In the genomic region with DNA sequence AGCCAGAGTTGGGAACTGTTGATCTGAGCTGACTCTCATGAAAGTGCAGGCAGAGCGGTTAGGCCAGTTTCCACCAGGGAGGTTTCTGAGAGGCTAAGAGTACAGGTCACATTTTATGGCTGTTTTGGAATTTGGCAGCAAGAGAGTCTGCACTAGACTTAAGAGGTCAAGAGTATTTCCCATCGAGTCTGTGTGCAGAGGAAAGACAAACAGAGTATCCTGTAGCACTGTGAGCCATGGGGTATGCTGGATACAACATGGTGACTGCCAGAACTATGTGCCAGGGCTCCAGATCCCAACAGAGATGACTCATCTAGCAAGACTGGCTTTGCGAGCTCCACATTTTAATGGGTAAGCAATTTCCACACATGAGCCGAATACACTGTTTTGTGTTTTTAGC, we compare ENCODE assay signal across 11 mouse cellular contexts.
DNase-seq lines count a peak whose midpoint lies in the region; ATAC-seq and TF ChIP-seq lines count a peak whose summit lies in the region.
"Had no signal": no experiment of that assay in that cellular context is flagged by ENCODE, and none has a peak within 500 bp of the region (broad histone marks: within the 10 kb centered on the region; RNA-seq: fewer than 3 reads in every experiment).

No protein-coding gene starts in this region.

- H3K4me1 ChIP-seq in forebrain, postnatal 0 days (ENCODE audit: insufficient read depth), result no peaks in the 10 kb centered on the region
- no peaks in the 10 kb centered on the region for H3K4me1 ChIP-seq in forebrain, embryonic 11.5 days (replicated peaks; ENCODE audit: control insufficient read depth, insufficient read depth, low read length)
- peaks cover 4% of the 10 kb centered on the region for H3K4me1 ChIP-seq in kidney, adult 2 months (ENCODE audit: control insufficient read depth, insufficient read depth, low read length)
- H3K4me1 ChIP-seq in lung, embryonic 15.5 days, result no peaks in the 10 kb centered on the region
- H3K4me1 ChIP-seq in hindbrain, embryonic 11.5 days (replicated peaks; ENCODE audit: control insufficient read depth, insufficient read depth, low read length), result no peaks in the 10 kb centered on the region
- no peaks in the 10 kb centered on the region for H3K4me1 ChIP-seq in midbrain, embryonic 13.5 days (replicated peaks)
- H3K4me1 ChIP-seq: liver, embryonic 15.5 days had no signal

- no peak for TF ChIP-seq POLR2A in kidney, adult 2 months (IDR thresholded peaks at IDR 0.05; ENCODE audit: low read depth, low read length)

- no peak overlapping the region for H3K9ac ChIP-seq in forebrain, postnatal 0 days
- no peak overlapping the region for H3K9ac ChIP-seq in forebrain, embryonic 11.5 days (ENCODE audit: low read length)
- H3K9ac ChIP-seq in lung, embryonic 15.5 days, result no peak overlapping the region
- no peak overlapping the region for H3K9ac ChIP-seq in hindbrain, embryonic 11.5 days (ENCODE audit: low read depth, low read length)
- no peak overlapping the region for H3K9ac ChIP-seq in midbrain, embryonic 13.5 days (replicated peaks)
- H3K9ac ChIP-seq: embryonic facial prominence, embryonic 15.5 days; liver, embryonic 15.5 days had no signal

- ATAC-seq in forebrain, postnatal 0 days, result peak; percentile 60
- ATAC-seq in forebrain, embryonic 11.5 days (replicated peaks; ENCODE audit: low FRiP score), result no peak
- peak; percentile 83 for ATAC-seq in lung, embryonic 15.5 days (ENCODE audit: borderline replicate concordance, extremely low read depth, low FRiP score, low TSS enrichment)
- no peak for ATAC-seq in hindbrain, embryonic 11.5 days (ENCODE audit: low FRiP score)
- ATAC-seq in midbrain, embryonic 13.5 days, result no peak

- no peak overlapping the region for H3K4me2 ChIP-seq in forebrain, postnatal 0 days (ENCODE audit: low read depth)
- no peak overlapping the region for H3K4me2 ChIP-seq in forebrain, embryonic 11.5 days (ENCODE audit: low read depth, low read length, severe bottlenecking)
- H3K4me2 ChIP-seq in lung, embryonic 15.5 days, result no peak overlapping the region
- no peak overlapping the region for H3K4me2 ChIP-seq in hindbrain, embryonic 11.5 days (replicated peaks; ENCODE audit: low read depth, low read length)
- H3K4me2 ChIP-seq in midbrain, embryonic 13.5 days (replicated peaks), result no peak overlapping the region
- H3K4me2 ChIP-seq: embryonic facial prominence, embryonic 15.5 days; heart, embryonic 11.5 days; liver, embryonic 15.5 days had no signal

- no peaks in the 10 kb centered on the region for H3K36me3 ChIP-seq in forebrain, postnatal 0 days (ENCODE audit: insufficient read depth)
- no peaks in the 10 kb centered on the region for H3K36me3 ChIP-seq in forebrain, embryonic 11.5 days (ENCODE audit: control insufficient read depth, insufficient read depth, low read length)
- no peaks in the 10 kb centered on the region for H3K36me3 ChIP-seq in kidney, adult 2 months (ENCODE audit: control insufficient read depth, insufficient read depth, low read length)
- no peaks in the 10 kb centered on the region for H3K36me3 ChIP-seq in lung, embryonic 15.5 days
- no peaks in the 10 kb centered on the region for H3K36me3 ChIP-seq in hindbrain, embryonic 11.5 days (ENCODE audit: control insufficient read depth, insufficient read depth, low read length)
- no peaks in the 10 kb centered on the region for H3K36me3 ChIP-seq in midbrain, embryonic 13.5 days
- H3K36me3 ChIP-seq: embryonic facial prominence, embryonic 15.5 days; liver, embryonic 15.5 days had no signal

- H3K4me3 ChIP-seq in forebrain, postnatal 0 days (ENCODE audit: low read depth, low read length), result no peak overlapping the region
- H3K4me3 ChIP-seq in forebrain, embryonic 11.5 days (ENCODE audit: low read depth, low read length), result no peak overlapping the region
- no peak overlapping the region for H3K4me3 ChIP-seq in kidney, adult 2 months (ENCODE audit: insufficient read depth, low read depth, low read length)
- no peak overlapping the region for H3K4me3 ChIP-seq in lung, embryonic 15.5 days
- H3K4me3 ChIP-seq in hindbrain, embryonic 11.5 days (ENCODE audit: low read depth, low read length), result no peak overlapping the region
- no peak overlapping the region for H3K4me3 ChIP-seq in midbrain, embryonic 13.5 days (replicated peaks)
- H3K4me3 ChIP-seq: embryonic facial prominence, embryonic 15.5 days; liver, embryonic 15.5 days had no signal

- no peaks in the 10 kb centered on the region for H3K9me3 ChIP-seq in forebrain, postnatal 0 days (ENCODE audit: low read length)
- H3K9me3 ChIP-seq in forebrain, embryonic 11.5 days (ENCODE audit: control insufficient read depth, low read length), result no peaks in the 10 kb centered on the region
- H3K9me3 ChIP-seq in lung, embryonic 15.5 days, result no peaks in the 10 kb centered on the region
- H3K9me3 ChIP-seq in hindbrain, embryonic 11.5 days (ENCODE audit: control insufficient read depth, low read length), result no peaks in the 10 kb centered on the region
- H3K9me3 ChIP-seq in midbrain, embryonic 13.5 days, result no peaks in the 10 kb centered on the region
- H3K9me3 ChIP-seq: embryonic facial prominence, embryonic 15.5 days; liver, embryonic 15.5 days had no signal

- no peak for DNase-seq in forebrain, postnatal 0 days
- no peak for DNase-seq in forebrain, embryonic 11.5 days (ENCODE audit: low spot score)
- DNase-seq in cerebellum, adult 18-20 months, result peak; percentile 32 to 35
- peak; percentile 71 for DNase-seq in kidney, adult 2 months
- DNase-seq in hindbrain, embryonic 11.5 days (ENCODE audit: low spot score), result no peak
- DNase-seq in ovary, postnatal 36 days (ENCODE audit: low spot score), result no peak

- no peak for TF ChIP-seq CTCF in forebrain, postnatal 0 days (IDR thresholded peaks at IDR 0.05; ENCODE audit: low read depth)
- TF ChIP-seq CTCF in kidney, adult 2 months (conservative IDR thresholded peaks at IDR 0.05; ENCODE audit: insufficient read depth, insufficient read length, low read depth, low read length), result no peak

- no peaks in the 10 kb centered on the region for H3K27me3 ChIP-seq in forebrain, postnatal 0 days (ENCODE audit: insufficient read depth, low read length)
- no peaks in the 10 kb centered on the region for H3K27me3 ChIP-seq in forebrain, embryonic 11.5 days (ENCODE audit: control insufficient read depth, insufficient read depth, low read length)
- no peaks in the 10 kb centered on the region for H3K27me3 ChIP-seq in kidney, adult 2 months (replicated peaks; ENCODE audit: control insufficient read depth, insufficient read depth, low read length)
- H3K27me3 ChIP-seq in lung, embryonic 15.5 days, result no peaks in the 10 kb centered on the region
- no peaks in the 10 kb centered on the region for H3K27me3 ChIP-seq in hindbrain, embryonic 11.5 days (ENCODE audit: control insufficient read depth, insufficient read depth, low read length)
- no peaks in the 10 kb centered on the region for H3K27me3 ChIP-seq in midbrain, embryonic 13.5 days
- H3K27me3 ChIP-seq: embryonic facial prominence, embryonic 15.5 days; liver, embryonic 15.5 days had no signal

- no peak overlapping the region for H3K27ac ChIP-seq in forebrain, postnatal 0 days (ENCODE audit: low read depth, low read length)
- H3K27ac ChIP-seq in forebrain, embryonic 11.5 days (ENCODE audit: low read depth, low read length), result no peak overlapping the region
- no peak overlapping the region for H3K27ac ChIP-seq in kidney, adult 2 months (ENCODE audit: insufficient read depth, low read depth, low read length)
- H3K27ac ChIP-seq in lung, embryonic 15.5 days, result no peak overlapping the region
- no peak overlapping the region for H3K27ac ChIP-seq in hindbrain, embryonic 11.5 days (ENCODE audit: low read depth, low read length)
- no peak overlapping the region for H3K27ac ChIP-seq in midbrain, embryonic 13.5 days
- H3K27ac ChIP-seq: embryonic facial prominence, embryonic 15.5 days; liver, embryonic 15.5 days had no signal

- WGBS in forebrain, postnatal 0 days, result 80% methylated on average over 4 of the region's 4 CpGs
- 86% methylated on average over 4 of the region's 4 CpGs for WGBS in forebrain, embryonic 11.5 days
- WGBS in kidney, adult 2 months, result 32% methylated on average over 4 of the region's 4 CpGs
- WGBS in lung, embryonic 15.5 days, result 49% methylated on average over 4 of the region's 4 CpGs
- WGBS in hindbrain, embryonic 11.5 days, result 84% methylated on average over 4 of the region's 4 CpGs
- WGBS in midbrain, embryonic 13.5 days, result 89% methylated on average over 4 of the region's 4 CpGs

Comparison
In these comparisons a context has a peak if more than half of its experiments do, and no peak if none do; other contexts are left out.
1. ATAC-seq: peak in forebrain, postnatal 0 days (single experiment) and lung, embryonic 15.5 days (single experiment); none in forebrain, embryonic 11.5 days (single experiment), hindbrain, embryonic 11.5 days (single experiment) and midbrain, embryonic 13.5 days (single experiment).
2. DNase-seq: peak in cerebellum, adult 18-20 months (2 of 2) and kidney, adult 2 months (single experiment); none in forebrain, postnatal 0 days (single experiment), forebrain, embryonic 11.5 days (single experiment), hindbrain, embryonic 11.5 days (single experiment) and ovary, postnatal 36 days (single experiment).